Mouse (Mus musculus): ENCODE data around the gene Ifitm6.

DNA sequence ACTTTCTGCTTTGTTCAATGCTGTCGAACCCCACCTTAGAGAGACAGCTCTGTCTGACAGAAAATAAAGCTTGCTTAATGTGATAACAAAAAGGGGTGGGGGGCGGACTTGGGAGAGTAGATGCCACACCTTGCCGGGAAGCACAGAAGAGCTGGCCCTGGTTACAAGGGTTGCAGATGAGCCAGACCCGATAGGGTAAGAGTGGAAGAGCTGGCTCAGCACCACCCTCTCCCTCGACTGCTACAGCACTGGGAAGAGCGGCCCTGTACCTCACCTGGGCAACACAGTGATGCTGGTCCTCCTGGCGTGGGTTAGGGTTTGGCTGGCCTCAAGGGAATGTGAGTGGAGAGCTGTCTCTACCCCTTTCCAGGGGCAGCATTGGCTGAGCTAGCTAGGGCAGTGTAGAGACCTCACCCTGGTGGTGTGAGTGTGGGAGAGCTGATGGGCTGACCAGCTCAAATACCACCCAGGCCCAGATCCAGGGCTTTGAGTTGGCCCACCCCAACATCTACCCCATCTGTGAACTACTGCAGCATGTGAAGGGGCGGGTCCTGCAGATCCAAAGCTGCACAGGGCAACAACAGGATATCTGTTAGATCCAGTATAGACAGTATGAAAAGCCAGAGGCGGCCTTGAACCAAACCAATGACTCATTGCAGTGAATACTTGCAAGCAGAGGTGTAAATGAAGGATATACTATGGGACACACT, 14.9 kb upstream of the Ifitm6 start:
- no peak for TF ChIP-seq CTCF (conservative IDR thresholded peaks at IDR 0.05; ENCODE audit: low read length)
- TF ChIP-seq NANOG (IDR thresholded peaks at IDR 0.05; ENCODE audit: borderline replicate concordance, low read length) = no peak
- TF ChIP-seq POU5F1 (IDR thresholded peaks at IDR 0.05; ENCODE audit: borderline replicate concordance, low read length) = no peak

Measured in E14TG2a.4 (cell line).